Mouse (Mus musculus) ovary, postnatal 36 days (tissue): ENCODE results near the gene Mamdc2.
A peak's percentile ranks its signal among the peaks of the same experiment; 100 is the strongest.

Source experiments
- DNase-seq: peaks from one replicate; pipeline ENCODE4 v3.0.0; 2022; ENCODE audit warnings: low spot score, mixed read lengths

Mamdc2 gene

DNA sequence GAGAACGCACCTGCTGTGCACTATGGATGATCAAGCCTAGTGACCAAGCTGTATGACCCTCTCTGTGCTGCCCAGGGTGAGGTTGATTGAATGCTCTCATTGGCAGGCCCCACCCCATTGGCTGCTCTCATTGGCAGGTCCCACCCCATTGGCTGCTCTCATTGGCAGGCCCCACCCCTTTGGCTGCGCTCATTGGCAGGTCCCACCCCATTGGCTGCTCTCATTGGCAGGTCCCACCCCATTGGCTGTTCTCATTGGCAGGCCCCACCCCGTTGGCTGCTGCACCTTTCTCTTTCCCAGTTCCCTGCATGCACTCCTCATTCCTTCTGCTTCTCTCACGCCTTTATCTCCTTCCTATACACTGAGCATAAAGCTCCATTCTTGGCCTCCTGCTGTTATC is 12.5 kb downstream of the Mamdc2 start:
- no peak for DNase-seq

DNA sequence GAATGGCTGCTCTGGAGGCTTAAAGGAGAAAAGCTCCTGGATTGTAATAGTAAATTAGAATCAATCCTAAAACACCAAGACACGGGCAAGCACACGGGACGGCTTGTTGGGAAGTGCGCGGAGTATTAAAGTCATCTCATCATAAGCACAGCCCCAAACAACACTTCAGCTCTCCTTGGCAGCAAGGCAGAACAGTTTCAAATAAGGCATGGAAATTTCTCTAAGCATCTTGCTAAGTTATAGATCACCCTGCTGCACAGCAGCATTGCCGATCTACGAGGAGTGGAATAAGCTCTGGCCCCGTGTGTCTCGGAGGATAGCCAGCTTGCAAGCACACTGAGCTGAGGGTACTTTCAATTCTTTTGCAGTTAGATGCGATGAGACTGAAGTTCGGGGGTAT is 13.8 kb downstream of the Mamdc2 start:
- no peak for DNase-seq

- no peak for DNase-seq
These were observed 30.6 kb downstream of the Mamdc2 start for GRCm38 (mm10) chr19:23417668-23418067.

DNA sequence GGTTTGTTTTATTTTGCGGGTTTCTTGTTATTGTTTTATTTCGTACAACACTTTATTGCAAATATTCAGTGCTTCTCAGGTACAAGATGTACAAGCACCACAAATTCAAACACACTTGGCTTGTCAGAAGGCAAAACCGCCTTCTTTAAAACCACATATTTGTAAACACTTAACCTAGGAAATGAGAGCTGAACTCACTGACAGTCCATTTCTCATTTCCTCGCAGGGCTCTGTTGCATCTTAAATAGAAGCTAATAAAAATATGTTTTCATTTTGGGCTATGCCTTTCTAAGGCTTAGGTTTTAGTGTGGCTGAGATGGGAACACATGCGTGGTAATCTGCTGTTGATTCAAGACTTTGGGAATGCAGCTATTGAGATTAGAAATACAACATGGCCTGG is 37.4 kb downstream of the Mamdc2 start:
- DNase-seq, result no peak

DNA sequence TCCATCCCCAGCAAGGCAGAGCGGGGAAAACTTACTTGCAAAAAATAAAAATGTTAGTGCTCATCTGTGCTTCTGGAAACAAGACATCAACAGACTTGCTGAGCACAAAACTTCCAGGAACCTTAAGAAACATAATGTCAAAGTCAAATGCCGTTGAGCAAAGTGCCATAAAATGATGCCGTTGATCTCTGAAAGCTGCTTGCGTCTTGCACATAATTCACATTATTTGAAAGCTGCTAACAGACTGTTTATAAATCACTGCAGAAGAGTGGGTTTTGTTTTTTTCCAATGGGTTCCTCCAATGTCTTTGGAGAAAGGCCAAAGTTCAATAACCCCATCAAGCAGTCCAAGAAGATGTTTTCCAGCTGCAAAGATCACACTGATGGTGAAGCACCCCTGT is 37.9 kb downstream of the Mamdc2 start:
- DNase-seq, result no peak

GRCm38 (mm10) chr19:23401469-23402135 is 46.6 kb downstream of the Mamdc2 start:
- no peak for DNase-seq

- DNase-seq, result peak; percentile 12
These were observed 47.8 kb downstream of the Mamdc2 start for GRCm38 (mm10) chr19:23400485-23400884.

GRCm38 (mm10) chr19:23395956-23396355 is 52.3 kb downstream of the Mamdc2 start:
- DNase-seq, result no peak

- no peak for DNase-seq
These were observed 53.6 kb downstream of the Mamdc2 start for GRCm38 (mm10) chr19:23394597-23394996.

GRCm38 (mm10) chr19:23388862-23389272 is 59.4 kb downstream of the Mamdc2 start:
- DNase-seq, result no peak

GRCm38 (mm10) chr19:23388083-23388861 is 60.0 kb downstream of the Mamdc2 start:
- DNase-seq, result no peak

- no peak for DNase-seq
These were observed 65.8 kb downstream of the Mamdc2 start for GRCm38 (mm10) chr19:23382396-23382795.

DNA sequence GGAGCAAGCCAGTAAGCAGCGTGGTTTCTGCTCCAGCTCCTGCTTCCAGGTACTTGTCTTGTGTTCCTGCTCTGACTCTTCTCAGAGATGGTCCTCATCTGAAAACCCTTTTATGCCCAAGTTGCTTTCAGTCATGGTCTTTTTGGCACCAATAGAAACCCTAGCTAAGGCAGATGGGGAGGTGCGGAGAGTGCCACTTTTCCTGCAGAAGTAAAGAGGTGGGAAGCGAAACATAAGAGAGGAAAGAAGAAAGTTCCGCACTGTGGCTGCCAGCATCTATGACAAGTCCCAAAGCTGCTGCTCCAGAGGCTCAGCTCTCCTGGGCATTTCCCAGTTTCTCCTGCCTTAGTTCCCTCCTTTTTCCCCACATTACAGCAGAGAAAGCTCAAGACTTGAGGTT is 67.3 kb downstream of the Mamdc2 start:
- DNase-seq, result no peak

DNA sequence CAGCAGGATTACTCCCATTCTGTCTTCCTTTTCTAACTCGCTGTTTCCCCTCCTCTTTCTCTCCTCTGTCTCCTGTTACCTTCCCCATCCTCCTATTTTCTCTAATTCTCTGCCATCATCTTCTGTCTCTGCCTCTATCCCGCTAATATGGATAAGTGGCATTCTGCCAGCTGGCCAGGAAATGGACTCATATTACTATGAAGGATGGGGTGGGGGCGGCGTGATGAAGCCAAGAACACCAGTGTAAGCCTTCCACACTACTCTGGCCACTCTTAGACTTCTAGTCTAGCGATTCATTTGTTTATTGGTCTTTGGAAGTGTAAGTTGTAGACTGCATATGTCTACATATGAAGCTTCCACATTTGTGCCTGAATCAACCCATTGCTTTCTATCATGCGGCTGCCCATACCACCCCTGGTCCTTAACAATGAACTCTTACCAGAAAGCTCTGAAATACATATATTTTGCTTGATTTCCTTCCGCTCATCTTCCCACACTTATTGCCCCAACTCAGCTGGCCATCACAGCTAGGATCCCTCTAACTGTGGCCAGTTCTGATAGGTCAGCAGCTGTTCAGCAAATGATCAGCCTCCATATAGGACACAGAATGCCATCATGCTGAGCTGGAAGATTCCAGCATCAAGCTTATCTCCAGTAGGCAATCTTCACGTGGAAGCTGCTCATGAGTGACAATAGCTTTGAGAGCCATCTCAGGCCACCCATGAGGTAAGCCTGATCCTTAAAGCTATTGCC is 68.3 kb downstream of the Mamdc2 start:
- no peak for DNase-seq

DNA sequence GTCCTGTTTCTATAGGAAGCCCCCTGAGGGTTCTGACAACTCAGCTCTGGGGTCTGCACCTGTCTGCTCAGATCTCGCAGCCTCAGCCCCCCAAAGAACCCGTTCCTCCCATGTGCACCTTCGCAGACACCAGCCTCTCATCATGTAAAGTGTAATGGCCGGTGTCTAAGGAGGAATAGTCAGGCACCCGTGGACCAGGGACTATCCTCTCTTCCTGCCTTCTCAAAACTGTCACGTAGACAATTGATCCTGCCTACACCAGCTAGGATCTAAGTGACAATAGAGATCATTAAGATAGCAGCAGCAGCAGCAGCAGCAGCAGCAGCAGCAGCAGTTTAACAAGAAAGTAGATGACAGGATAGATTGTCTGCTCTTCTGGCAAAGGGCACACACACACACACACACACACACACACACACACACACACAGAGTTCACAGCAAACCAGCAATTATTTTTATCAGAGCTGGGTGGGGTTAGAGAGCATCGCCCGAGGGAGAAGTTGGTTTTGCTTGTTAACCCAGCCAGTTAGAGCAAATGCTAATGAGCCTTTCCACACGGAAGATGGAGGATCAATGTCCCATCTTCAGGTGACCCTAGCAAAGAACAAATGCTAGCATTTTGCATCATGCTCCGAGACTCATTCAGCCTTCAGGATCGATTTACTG is 71.6 kb downstream of the Mamdc2 start:
- no peak for DNase-seq

- no peak for DNase-seq
These were observed 73.1 kb downstream of the Mamdc2 start for GRCm38 (mm10) chr19:23374941-23375656.

DNA sequence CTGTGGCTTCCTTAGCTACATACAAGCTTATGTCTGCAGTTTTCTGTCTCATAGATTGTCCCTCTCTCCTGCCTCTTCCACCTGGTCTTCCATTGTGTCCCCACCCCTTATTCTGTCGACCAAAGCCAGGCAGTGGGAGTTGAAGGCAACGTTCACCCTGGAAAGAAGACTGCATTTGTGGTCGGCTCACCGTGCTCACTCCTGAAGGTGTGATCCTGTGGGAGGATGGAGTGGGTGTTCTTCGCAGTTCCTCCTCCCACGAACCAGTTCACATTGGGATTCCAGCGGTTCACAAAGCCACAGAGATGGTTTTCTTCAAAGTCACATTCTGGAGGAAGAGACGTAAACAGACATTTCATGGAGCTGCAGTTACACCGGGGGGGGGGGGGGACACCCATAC is 74.5 kb downstream of the Mamdc2 start:
- DNase-seq, result no peak

- DNase-seq, result peak; percentile 64
These were observed 75.0 kb downstream of the Mamdc2 start for GRCm38 (mm10) chr19:23373287-23373686.

GRCm38 (mm10) chr19:23369275-23369674 is 79.0 kb downstream of the Mamdc2 start:
- DNase-seq, result no peak

GRCm38 (mm10) chr19:23362006-23362405 is 86.2 kb downstream of the Mamdc2 start:
- no peak for DNase-seq

DNA sequence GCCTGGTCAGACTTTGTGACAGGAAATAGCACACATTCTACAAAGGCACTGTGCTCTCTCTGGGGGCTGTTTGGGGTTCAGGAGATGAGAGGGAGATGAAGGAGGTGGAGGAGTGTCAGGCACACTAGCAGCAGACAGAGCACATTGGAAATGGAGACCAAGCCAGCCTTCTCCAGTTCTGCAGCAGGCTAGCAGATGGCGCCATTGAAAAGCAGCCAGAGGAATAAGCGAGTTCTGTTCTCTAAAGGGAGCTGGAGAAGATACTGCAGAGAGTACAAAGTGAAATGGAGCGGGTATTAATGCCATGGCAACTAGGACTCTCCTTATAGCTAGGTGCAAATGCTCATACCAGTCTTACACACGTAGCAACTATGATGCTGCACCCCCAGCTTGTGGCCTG is 87.1 kb downstream of the Mamdc2 start:
- no peak for DNase-seq

DNA sequence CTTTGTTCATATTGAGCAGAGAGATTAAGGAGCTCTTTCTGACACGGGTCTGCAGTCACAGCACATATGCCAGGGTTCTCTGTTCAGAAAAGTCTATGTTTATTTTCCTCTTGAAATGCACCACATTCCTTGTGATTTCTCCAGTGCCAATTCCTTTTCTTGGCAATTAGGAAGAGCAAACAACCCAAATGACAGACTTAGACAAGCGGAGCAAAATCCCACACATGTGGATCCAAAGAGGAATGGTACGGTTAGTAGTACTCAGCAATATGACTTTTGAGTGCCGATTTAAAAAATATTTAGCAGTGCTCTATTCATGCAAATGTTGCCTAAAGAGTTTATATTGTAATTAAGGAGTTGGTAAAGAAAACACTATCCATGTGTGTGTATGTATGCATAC is 87.7 kb downstream of the Mamdc2 start:
- no peak for DNase-seq
